Mouse (Mus musculus): Measurements from ENCODE around the gene Zfp846. TPM values are rescaled to one million over a fixed set of nuclear protein-coding genes. Genes with fewer than 3 reads are reported as not detected.
"Not testable (repeated sequence)": the region's sequence is repeated elsewhere in the genome, so short reads cannot be mapped to it uniquely, and the experiment has no call there.

Gene Zfp846
- polyA plus RNA-seq, 1 experiment from 2014 or later: 20.4 TPM

DNA sequence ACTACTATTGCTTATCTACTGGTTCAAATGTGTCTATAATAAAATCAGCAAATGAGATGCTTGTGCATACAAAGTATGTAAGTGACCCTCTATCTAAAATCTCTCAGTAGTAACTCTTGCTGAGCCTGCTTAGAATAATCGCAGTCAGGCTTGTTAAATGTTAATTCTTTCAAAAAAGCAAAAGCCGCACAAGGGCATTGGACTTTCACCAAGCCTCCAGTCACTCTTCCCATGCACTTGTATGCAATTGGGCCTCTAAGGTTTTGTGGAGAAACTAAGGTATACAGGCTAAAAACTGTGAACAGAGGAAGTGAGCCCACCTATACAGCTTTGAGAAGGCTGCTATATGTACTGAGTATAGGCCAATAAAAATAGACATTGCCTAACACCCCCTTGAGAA, 4.5 kb upstream of the Zfp846 start:
- Histone ChIP-seq H3K4me3 (replicated peaks) (no peak overlapping the region), H3K4me1 (no peaks in the 10 kb centered on the region), H3K36me3 (no peaks in the 10 kb centered on the region), H3K4me2 (replicated peaks) (no peak overlapping the region), H3K9me3 (replicated peaks) (no peaks in the 10 kb centered on the region), H3K27me3 (peaks cover 20% of the 10 kb centered on the region), H3K27ac (replicated peaks) (no peak overlapping the region), H3K9ac (no peak overlapping the region)
- ATAC-seq (ENCODE audit: insufficient number of reproducible peaks, low FRiP score, low TSS enrichment, low read depth): no peak
- WGBS: 79% methylated on average over 2 of the region's 2 CpGs

DNA sequence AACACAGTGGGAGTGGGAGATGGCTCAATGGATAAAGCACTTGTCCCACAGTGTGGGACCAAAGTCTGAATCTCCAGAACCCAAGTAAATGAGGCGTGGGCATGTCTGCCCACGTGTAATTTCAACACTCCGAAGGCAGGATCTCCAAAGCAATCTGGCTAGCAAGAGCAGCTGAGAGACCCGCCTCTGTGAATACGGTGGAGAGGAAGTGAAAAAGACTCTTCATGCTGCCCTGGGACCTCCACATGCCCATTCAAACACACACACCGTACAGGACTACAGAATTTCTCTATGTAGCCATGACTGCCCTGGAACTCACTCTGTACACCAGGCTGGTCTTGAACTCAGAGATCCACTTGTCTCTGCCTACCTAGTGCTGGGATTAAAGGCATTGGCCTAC, 20.2 kb downstream of the Zfp846 start:
- 81% methylated on average over 6 of the region's 6 CpGs for whole genome bisulfite sequencing
- ATAC-seq (ENCODE audit: insufficient number of reproducible peaks, low FRiP score, low TSS enrichment, low read depth): no peak
- H3K27ac ChIP-seq (replicated peaks): no peak overlapping the region
- H3K36me3 ChIP-seq: peaks cover 11% of the 10 kb centered on the region; the same call in 1 of the 2 replicates
- no peaks in the 10 kb centered on the region for H3K9me3 ChIP-seq (replicated peaks)
- no peak overlapping the region for H3K4me2 ChIP-seq (replicated peaks)
- no peak overlapping the region for H3K9ac ChIP-seq
- H3K4me3 ChIP-seq (replicated peaks): no peak overlapping the region
- H3K27me3 ChIP-seq: no peaks in the 10 kb centered on the region
- no peaks in the 10 kb centered on the region for H3K4me1 ChIP-seq

- peaks cover 4% of the 10 kb centered on the region; the same call in 1 of the 2 replicates for H3K4me1 ChIP-seq
- no peak overlapping the region for H3K9ac ChIP-seq
- WGBS: 89% methylated on average over 1 of the region's 1 CpGs
- H3K4me3 ChIP-seq (replicated peaks): no peak overlapping the region
- peak overlapping the region; percentile 60 for H3K4me2 ChIP-seq (replicated peaks)
- H3K36me3 ChIP-seq: peaks cover 10% of the 10 kb centered on the region; the same call in 1 of the 2 replicates
- H3K27me3 ChIP-seq: no peaks in the 10 kb centered on the region
- no peak for ATAC-seq (ENCODE audit: insufficient number of reproducible peaks, low FRiP score, low TSS enrichment, low read depth)
- H3K9me3 ChIP-seq (replicated peaks): no peaks in the 10 kb centered on the region
- H3K27ac ChIP-seq (replicated peaks): no peak overlapping the region
Measured at GRCm38 (mm10) chr9:20606269-20606668, 25.2 kb downstream of the Zfp846 start.

GRCm38 (mm10) chr9:20607100-20607974, 26.2 kb downstream of the Zfp846 start:
- H3K36me3 ChIP-seq: peaks cover 7% of the 10 kb centered on the region; the same call in 1 of the 2 replicates
- H3K27ac ChIP-seq (replicated peaks): peak overlapping the region; percentile 99
- H3K4me2 ChIP-seq (replicated peaks): peak overlapping the region; percentile 60
- under 1% methylated on average over 57 of the region's 57 CpGs for WGBS
- no peaks in the 10 kb centered on the region for H3K9me3 ChIP-seq (replicated peaks)
- peaks cover 4% of the 10 kb centered on the region; the same call in 1 of the 2 replicates for H3K4me1 ChIP-seq
- peak overlapping the region; percentile 86 for H3K4me3 ChIP-seq (replicated peaks)
- H3K9ac ChIP-seq: peak overlapping the region; percentile 86
- peak; percentile 89 for ATAC-seq (ENCODE audit: insufficient number of reproducible peaks, low FRiP score, low TSS enrichment, low read depth)
- no peaks in the 10 kb centered on the region for H3K27me3 ChIP-seq

- 85% methylated on average over 5 of the region's 5 CpGs for WGBS
- Histone ChIP-seq H3K27ac (replicated peaks) (no peak overlapping the region), H3K4me3 (replicated peaks) (no peak overlapping the region), H3K9me3 (replicated peaks) (no peaks in the 10 kb centered on the region), H3K9ac (no peak overlapping the region), H3K4me1 (peaks cover 4% of the 10 kb centered on the region; the same call in 1 of the 2 replicates), H3K27me3 (no peaks in the 10 kb centered on the region), H3K4me2 (replicated peaks) (no peak overlapping the region), H3K36me3 (peaks cover 7% of the 10 kb centered on the region; the same call in 1 of the 2 replicates)
- no peak for ATAC-seq (ENCODE audit: insufficient number of reproducible peaks, low FRiP score, low TSS enrichment, low read depth)
Measured at GRCm38 (mm10) chr9:20609831-20610464, 28.9 kb downstream of the Zfp846 start.

DNA sequence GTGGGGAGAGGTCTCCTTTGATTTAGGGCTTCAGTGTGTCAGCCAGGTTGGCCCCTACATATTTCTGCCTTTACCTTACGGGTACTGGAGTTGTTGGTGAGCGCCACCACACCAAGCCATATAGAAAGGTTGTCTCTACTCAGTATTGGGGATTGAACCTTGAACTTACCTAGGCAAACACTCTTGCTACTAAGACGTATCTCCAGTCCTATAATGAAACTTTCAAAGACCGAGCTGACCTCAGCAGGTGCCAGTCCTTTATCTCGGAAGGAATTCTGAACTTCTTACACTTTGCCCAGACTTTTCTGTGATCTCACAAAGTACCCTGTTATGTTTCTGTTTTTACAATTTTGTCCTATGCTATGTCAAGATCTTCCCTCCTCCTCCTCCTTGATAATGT, 30.9 kb downstream of the Zfp846 start:
- no peak overlapping the region for H3K27ac ChIP-seq (replicated peaks)
- H3K9ac ChIP-seq: no peak overlapping the region
- no peak overlapping the region for H3K4me2 ChIP-seq (replicated peaks)
- H3K4me3 ChIP-seq (replicated peaks): no peak overlapping the region
- no peak for ATAC-seq (ENCODE audit: insufficient number of reproducible peaks, low FRiP score, low TSS enrichment, low read depth)
- no peaks in the 10 kb centered on the region for H3K27me3 ChIP-seq
- 80% methylated on average over 5 of the region's 5 CpGs for WGBS
- H3K9me3 ChIP-seq (replicated peaks): no peaks in the 10 kb centered on the region
- no peaks in the 10 kb centered on the region for H3K4me1 ChIP-seq
- H3K36me3 ChIP-seq: peaks cover 12% of the 10 kb centered on the region; the same call in 1 of the 2 replicates

DNA sequence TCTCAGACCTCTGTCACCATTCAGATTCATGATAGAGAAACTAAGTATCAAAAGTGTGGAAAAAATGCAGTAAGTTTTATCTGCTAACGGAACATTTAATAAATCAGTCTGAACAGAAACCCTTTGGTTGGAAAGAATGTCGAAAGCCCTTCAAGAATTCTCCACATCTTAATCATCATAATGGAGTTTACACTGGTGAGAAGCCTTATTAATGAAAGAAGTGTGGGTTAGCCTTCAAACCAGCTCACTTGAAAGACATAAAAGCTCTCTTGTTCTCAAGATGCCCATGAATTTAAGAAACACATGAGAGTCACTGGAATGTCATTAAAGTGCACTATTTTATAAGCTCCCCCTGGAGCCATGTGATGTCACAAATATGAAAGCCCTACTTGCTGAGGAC, 35.6 kb downstream of the Zfp846 start:
- 88% methylated on average over 2 of the region's 2 CpGs for WGBS
- H3K27ac ChIP-seq (replicated peaks): no peak overlapping the region
- H3K36me3 ChIP-seq: 0 out of 2 replicates have a peak, but pooled peaks cover 4% of the 10 kb centered on the region
- H3K9me3 ChIP-seq (replicated peaks): no peaks in the 10 kb centered on the region
- H3K4me3 ChIP-seq (replicated peaks): no peak overlapping the region
- H3K27me3 ChIP-seq: no peaks in the 10 kb centered on the region
- H3K9ac ChIP-seq: no peak overlapping the region
- ATAC-seq (ENCODE audit: insufficient number of reproducible peaks, low FRiP score, low TSS enrichment, low read depth): no peak
- H3K4me1 ChIP-seq: no peaks in the 10 kb centered on the region
- H3K4me2 ChIP-seq (replicated peaks): no peak overlapping the region

- 94% methylated on average over 2 of the region's 2 CpGs for WGBS
- Histone ChIP-seq H3K9ac (no peak overlapping the region), H3K9me3 (replicated peaks) (no peaks in the 10 kb centered on the region), H3K36me3 (no peaks in the 10 kb centered on the region; the same call in 1 of the 2 replicates), H3K4me1 (no peaks in the 10 kb centered on the region), H3K27me3 (no peaks in the 10 kb centered on the region), H3K4me3 (replicated peaks) (no peak overlapping the region), H3K4me2 (replicated peaks) (no peak overlapping the region), H3K27ac (replicated peaks) (no peak overlapping the region)
- ATAC-seq (ENCODE audit: insufficient number of reproducible peaks, low FRiP score, low TSS enrichment, low read depth): no peak
Measured at GRCm38 (mm10) chr9:20631332-20631731, 50.2 kb downstream of the Zfp846 start.

GRCm38 (mm10) chr9:20635676-20636075, 54.6 kb downstream of the Zfp846 start:
- not testable (repeated sequence) for H3K4me1 ChIP-seq; ATAC-seq (ENCODE audit: insufficient number of reproducible peaks, low FRiP score, low TSS enrichment, low read depth); H3K27ac ChIP-seq (replicated peaks); H3K27me3 ChIP-seq; H3K4me3 ChIP-seq (replicated peaks); H3K9me3 ChIP-seq (replicated peaks); H3K4me2 ChIP-seq (replicated peaks); H3K9ac ChIP-seq
- peaks cover 22% of the 10 kb centered on the region for H3K36me3 ChIP-seq
- WGBS: 90% methylated on average over 8 of the region's 8 CpGs

GRCm38 (mm10) chr9:20636256-20636655, 55.2 kb downstream of the Zfp846 start:
- Histone ChIP-seq H3K4me3 (replicated peaks) (no peak overlapping the region), H3K36me3 (peaks cover 22% of the 10 kb centered on the region), H3K9ac (no peak overlapping the region), H3K4me2 (replicated peaks) (no peak overlapping the region), H3K4me1 (peaks cover 6% of the 10 kb centered on the region), H3K27ac (replicated peaks) (no peak overlapping the region), H3K27me3 (no peaks in the 10 kb centered on the region), H3K9me3 (replicated peaks) (no peaks in the 10 kb centered on the region)
- peak; percentile 56; the same call in 1 of the 2 replicates for ATAC-seq (ENCODE audit: insufficient number of reproducible peaks, low FRiP score, low TSS enrichment, low read depth)
- 75% methylated on average over 3 of the region's 3 CpGs for WGBS

GRCm38 (mm10) chr9:20636790-20637189, 55.7 kb downstream of the Zfp846 start:
- Histone ChIP-seq H3K27ac (replicated peaks) (no peak overlapping the region), H3K4me1 (peaks cover 11% of the 10 kb centered on the region), H3K9me3 (replicated peaks) (no peaks in the 10 kb centered on the region), H3K9ac (no peak overlapping the region), H3K27me3 (no peaks in the 10 kb centered on the region), H3K4me3 (replicated peaks) (no peak overlapping the region), H3K4me2 (replicated peaks) (no peak overlapping the region), H3K36me3 (peaks cover 22% of the 10 kb centered on the region)
- 76% methylated on average over 2 of the region's 2 CpGs for WGBS
- ATAC-seq (ENCODE audit: insufficient number of reproducible peaks, low FRiP score, low TSS enrichment, low read depth): no peak

Data from embryonic facial prominence, embryonic 15.5 days (tissue).